Mouse (Mus musculus) Muller cell, postnatal 12 days (primary cell): Measurements from ENCODE around the gene Pim1.

Experiments
- DNase-seq: peaks from one replicate; pipeline ENCODE4 v3.0.0-alpha.2; 2015; ENCODE audit errors: inconsistent ontology term

The Pim1 gene

DNA sequence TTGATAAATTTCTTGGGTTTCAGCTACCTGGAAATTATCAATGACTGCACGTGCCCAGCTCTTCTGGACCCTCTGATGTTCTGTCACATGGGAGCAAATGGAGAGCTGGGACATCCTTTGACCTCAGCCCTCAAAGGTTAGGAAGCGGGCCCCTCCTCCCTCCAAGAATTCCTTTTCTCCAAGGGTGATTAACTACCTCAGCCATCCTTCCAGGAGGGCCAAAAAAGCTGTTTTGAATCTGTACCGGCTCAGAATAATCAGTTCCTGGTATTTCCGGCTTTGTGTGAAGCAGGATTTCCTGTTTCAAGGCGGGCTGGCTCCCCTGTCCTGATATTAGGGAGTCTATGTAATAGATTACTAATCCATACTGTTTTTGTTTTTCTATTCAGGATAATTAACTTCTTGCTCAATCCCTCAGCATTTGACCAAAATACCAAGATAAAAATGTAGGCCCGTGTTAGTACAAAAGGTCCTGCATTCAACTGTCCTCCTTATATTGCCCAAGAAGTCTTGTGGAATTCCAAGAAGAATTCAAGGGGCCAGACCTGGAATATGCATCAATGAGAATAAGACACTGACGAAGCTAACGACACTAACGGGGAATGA is 25.0 kb upstream of the Pim1 start:
- DNase-seq: no peak

DNA sequence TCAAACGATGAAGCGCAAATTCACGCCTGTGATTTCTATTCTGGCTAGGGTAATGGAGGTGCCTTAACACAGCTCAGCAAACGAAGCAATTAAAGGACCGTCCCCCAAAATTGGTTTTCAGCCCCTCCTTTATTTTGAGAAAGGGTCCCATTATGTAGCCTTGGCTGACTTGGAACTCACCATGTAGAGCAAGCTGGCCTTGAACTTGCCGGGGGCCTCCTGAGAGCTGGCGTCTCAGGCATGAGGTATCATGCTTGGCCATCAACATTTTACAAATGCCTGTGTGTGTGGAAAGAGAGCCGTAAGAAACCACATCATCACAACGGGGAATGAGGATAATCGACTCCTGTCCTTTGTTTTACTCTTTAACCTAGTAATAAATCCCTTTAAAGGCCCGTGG is 23.5 kb upstream of the Pim1 start:
- DNase-seq: peak; percentile 54

DNA sequence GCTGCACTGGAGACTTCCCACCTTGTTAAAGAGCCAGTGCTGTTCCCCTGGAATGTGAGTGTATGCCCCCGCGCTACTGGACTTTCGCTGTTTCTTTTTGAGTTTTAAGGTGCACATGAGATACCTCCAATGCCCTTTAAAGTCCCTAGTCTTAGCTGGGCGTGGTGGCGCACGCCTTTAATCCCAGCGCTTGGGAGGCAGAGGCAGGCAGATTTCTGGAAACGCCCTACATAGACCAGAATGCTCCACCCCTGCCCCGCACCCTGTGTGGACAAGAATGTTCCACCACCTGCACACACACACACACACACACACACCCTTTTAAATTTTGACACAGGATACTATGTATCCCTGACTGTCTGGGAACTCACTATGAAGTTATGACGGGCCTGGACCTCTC is 17.1 kb upstream of the Pim1 start:
- no peak for DNase-seq

DNA sequence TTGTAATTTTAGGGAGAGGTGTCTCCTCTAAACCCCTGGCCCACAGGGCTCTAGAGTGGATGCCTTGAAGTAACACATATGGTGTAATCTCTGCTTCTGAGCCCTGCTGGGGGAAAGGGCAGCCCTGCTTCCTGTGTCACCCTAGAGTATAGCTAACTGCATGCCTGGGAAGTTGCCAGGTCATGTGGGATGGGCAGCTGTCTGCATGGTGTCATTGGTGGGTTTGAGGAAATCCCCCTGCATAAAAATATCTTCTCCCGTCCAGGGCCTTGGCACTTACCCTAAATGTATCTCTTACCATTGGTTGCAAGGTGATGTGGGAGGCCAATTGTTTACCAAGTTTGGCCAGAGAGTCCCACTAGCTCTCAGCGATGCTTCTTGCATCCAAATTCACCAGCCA is 16.5 kb upstream of the Pim1 start:
- DNase-seq: no peak

DNA sequence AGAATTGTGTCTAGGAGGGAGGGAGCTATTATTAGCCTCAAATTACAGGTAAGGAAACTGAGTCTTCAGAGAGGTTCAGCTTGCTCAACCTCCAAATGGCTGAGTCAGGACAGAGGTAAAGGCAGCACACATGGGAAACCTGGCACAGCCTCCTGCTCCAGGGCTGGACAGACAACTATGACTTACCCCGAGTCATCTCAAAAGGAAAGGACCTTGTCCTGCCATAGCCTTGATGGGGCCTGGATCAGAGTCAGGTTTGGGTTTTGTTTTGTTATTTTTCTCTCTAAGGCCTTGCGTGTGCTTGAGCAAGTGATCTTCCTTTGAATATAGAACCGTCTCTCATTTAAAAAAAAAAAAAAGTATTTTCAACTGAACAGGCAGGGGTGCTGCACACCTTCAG is 15.4 kb upstream of the Pim1 start:
- DNase-seq: no peak

DNA sequence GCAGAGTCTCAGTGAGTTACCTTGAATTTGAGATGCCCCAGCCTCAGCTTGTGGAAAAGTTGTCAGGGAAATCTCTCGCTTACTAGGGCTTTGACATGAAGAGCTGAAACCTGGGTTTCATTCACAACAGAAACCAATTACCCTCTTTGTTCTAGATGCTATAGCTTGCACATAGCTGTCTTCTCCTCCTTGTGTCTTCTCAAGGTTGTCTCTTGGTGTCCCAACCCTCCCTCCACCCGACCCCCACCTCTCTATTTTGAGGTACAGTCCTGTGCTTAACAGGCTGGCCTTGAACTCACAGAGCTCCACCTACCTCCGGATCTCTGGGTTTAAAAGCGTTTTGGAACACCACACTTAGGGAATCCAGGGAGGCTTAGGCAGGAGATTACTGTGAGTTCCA is 14.1 kb upstream of the Pim1 start:
- no peak for DNase-seq

DNA sequence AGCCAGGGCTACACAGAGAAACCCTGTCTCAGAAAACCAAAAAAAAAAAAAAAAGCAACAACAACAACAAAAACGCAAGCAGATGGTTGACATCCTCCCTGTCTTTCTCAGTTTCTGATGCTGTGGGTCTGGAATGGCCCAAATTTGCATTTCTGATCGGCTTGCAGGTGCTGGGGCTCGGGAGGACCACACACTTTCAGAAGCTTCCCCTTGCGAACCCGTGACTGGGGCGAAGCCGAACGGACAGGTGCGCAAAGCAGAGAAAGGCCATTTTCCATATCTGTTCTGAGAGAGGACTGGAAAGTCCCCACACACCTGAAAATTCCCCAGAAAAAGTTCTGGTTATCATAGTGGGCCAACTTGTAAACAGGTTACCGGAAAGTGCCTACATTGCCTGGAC is 13.2 kb upstream of the Pim1 start:
- DNase-seq: no peak

DNA sequence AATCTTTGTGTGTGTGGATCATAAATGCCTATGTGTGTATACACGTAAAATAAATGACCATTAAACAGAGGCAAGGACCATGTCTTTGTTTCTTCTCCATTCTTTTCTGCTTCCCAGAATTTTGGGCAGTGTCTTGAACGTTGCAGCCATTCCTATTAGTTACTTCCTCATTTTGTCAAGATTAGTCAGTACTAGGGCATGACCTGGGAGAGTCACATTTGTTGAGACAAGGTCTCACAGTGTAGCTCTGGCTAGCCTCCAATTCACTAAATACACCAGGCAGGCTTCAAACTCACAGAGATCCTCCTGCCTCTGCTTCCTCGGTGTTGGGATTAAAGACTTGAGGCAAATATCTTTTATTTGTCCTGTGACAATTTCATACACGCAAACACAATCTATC is 12.3 kb upstream of the Pim1 start:
- no peak for DNase-seq

DNA sequence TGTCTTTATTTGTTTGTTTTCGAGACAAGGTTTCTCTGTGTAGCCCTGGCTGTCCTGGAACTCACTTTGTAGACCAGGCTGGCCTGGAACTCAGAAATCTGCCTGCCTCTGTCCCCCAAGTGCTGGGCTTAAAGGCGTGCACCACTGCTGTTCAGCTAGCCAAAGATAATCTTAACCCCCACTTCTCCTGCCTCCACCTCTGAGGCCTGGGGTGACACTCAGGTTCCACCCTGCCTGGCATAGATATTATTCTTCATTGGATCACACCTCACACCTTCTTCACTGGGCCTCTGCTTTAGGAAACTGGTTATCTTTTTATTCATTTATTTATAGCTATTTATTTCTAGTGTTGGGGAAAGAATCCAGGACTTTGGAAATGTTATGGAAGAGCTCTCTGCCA is 10.3 kb upstream of the Pim1 start:
- DNase-seq: no peak

DNA sequence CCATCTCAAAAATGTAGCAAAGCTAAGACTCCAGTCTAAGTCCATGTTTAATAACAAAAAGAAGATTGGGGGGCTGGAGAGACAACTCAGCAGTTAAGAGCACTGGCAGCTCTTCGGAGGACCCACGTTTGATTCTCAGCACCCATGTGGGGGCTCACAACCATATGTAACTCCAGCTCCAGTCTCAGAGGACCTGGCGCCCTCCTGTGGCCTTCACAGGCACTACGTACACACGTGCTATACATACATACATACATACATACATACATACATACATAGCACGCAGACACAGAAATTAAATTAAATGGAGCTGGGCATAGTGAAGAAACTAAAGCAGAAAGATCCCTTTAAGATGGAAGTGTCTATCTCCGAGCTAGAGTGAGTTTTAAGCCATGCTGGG is 7.9 kb upstream of the Pim1 start:
- DNase-seq: no peak

DNA sequence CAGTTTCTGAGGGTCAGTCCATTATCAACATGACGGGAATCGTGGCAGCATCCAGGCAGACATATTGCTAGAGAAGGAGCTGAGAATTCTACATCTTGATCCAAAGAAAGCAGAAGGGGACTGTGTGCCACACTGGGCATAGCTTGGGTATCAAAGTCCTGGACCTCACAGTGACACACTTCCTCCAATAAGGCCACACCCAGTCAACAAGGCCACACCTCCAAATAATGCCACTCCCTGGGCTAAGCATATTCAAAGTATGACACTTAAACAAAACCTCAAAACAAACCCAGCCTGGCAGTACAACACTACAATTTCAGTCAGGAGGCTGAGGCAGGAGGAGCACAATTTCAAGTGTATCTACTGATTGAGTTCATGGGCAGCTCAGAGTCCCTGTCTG is 7.3 kb upstream of the Pim1 start:
- no peak for DNase-seq

DNA sequence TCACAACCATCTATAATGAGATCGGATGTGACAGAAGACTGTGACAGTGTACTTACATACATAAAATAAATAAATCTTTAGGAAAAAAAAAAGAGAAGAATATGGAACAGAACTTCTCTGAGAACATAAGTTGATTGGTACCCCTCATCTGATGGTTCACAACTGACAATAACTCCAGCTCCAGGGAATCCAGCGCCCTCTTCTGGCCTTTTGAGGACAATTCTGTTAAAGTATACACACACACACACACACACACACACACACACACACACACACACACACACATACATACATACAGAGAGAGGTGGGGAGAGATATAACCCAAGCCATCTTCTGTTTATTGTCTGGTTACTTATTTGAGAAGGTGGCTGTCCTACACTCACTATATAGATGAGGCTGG is 6.1 kb upstream of the Pim1 start:
- no peak for DNase-seq

DNA sequence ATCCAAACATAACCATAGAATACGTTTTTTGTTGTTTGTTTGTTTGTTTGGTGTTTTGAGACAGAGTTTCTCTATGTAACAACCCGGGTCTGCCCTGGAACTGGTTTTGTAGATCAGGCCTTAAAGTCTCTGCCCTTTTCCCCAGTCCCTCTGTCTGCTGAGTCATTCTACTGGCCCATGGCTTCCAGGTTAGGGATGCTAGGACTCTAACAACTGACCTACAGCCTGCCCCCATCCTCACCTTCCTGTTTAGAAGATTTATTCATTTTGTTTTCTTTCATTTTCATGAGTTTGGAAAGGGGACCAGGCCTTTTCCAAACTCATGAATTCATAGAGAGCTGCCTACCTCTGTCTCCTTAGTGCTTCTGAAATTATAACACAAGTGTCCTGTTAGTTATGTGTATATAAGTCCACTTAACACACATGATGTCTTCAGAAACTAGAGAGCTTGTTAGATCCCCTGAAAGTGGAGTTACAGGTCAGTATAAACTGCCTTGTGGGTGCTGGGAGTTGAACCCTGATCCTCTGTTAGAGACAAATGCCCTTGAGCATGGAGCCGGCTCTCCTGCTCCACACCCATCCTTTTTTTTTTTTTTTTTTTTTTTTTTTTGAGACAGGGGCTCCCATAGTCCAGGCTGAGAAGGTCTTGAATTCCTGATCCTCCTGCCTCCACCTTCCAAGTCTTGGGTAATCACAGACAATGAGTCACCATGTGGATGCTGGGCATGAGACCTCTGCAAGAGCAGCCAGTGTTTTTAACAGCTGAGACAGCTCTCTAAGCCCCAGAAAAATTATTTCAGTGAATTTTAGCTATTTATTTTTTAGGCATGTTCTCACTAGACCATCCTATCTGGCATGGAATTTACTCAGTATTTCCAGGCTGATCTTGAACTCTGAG is 5.0 kb upstream of the Pim1 start:
- peak; percentile 30 for DNase-seq

DNA sequence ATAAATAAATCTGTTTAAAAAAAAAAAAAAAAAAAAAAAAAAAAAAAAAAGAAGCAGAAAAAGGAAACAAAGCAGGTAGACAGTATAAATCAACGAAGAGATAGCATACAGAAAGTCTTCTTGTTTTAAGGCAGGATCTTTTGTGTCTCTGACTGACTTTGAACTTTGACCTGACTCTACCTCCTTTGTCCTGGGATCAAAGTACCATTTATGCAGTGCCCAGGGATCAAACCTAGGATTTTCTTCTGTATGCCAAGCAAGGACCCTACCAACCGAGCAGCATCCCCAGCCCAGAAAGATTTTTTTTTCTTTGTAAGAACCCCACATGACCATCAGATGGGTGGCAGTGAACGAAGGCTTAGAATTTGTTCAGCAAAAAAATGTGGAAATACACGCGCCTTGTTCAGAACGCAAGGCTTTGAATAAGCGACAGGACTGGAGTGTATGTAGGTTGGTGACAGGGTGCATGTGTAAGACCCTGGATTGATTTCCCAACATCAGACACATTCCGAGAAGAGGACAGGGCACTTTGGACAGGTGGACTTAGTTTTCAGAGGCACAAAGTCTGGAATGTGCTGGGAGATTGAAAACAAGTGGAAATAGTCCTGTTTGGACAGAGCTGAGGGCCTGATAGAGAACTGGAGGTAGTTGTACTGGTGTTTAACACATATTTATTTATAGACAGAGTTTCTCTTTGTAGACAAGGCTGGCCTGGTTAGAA is 2.1 kb upstream of the Pim1 start:
- no peak for DNase-seq

DNA sequence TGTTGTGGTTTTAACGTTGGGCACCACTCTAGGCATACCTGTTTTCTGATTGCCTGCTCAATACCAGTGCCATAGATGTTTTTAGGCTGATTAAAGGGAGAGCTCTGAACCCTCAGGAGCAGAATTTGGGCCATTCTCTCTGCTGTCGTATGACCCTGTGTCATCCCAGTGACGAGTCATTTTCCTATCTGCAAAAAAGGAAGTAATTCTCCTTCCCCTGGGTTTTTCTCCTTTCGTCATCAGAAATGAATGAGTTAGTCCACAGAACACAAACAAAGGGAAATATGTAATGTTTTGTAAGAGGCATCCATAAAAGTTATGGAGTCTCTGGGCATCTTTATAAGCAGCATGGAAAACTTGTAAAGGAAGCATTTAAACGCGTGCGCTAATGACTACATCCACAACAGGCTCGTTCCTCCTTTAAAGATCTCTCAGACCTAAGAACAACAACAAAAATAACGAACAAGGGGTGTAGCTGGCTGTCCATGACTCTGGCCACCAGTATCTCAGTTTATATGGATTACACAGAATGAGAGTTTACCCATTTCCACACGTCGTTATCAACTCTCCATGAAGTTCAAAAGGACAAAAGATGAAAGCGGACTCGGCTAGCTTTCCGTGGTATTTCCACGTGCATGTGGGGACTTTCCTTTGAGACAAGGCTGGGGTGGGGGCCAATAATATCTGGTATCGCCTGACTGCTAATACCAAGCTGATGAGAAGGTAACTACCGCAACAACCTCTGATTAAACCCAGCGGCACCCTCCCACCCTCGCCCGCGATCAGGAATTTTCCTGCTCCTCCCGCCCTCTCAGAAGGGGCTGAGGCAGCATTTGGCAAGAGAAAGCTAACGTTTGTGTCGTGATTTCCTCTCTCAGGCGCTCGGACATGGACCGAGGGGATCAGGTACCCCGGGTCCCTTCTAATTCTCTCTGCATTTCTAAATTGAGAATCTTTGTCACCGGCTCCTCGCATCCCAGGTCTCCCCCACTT is 1.3 kb upstream of the Pim1 start:
- DNase-seq: peak; percentile 82

DNA sequence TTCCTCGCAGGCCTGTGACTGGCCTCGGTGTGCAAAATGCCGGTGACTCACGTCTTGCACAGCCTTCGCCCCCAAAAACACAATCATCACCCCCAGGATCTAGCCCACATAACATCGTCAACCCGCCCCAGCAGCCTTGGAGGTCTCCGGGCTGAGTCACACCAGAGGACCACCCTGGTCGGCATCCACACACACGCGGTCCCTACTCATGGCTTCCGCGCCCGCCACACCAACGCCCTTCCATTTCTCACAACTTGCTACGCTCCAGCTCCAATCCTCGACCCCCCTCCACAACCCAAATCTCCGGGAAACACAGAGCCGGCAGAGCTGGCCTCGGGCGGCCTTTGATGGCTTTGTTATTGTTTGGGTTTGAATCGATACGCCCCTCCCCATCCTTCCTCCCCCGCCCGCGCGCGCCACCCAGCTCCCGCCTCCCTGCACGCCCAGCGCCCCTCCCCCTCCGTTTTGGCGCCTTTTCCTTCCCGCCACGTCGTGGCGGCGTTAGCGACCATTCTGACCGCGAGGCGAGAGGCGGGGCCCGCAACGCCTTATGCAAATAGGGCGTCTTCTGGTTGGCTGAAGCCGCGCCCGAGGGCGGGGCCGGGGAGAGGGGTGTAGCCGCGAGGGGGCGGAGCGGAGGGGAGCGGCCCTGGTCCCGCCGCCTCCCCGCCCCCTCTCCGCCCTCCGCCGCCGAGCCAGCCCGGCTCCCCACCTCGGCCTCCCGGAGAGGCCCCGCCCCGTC is 411 bp upstream of the Pim1 start:
- peak; percentile 100 for DNase-seq

DNA sequence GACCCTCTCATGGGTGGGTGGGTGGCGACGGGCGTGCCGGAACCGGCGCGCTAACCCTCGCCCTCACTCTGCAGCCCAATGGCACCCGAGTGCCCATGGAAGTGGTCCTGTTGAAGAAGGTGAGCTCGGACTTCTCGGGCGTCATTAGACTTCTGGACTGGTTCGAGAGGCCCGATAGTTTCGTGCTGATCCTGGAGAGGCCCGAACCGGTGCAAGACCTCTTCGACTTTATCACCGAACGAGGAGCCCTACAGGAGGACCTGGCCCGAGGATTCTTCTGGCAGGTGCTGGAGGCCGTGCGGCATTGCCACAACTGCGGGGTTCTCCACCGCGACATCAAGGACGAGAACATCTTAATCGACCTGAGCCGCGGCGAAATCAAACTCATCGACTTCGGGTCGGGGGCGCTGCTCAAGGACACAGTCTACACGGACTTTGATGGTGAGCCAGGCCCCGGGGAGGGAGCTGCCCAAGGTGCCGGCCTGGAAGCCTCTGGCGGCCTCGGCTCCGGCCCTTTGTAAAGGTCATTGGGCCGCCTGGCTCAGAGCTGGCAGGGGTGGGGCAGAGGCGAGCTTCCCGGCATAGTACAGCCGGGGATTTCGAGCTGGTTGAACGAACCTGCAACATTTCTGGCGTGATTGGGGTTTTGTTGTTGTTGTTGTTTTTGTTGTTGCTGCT is 1.2 kb downstream of the Pim1 start:
- peak; percentile 74 for DNase-seq

DNA sequence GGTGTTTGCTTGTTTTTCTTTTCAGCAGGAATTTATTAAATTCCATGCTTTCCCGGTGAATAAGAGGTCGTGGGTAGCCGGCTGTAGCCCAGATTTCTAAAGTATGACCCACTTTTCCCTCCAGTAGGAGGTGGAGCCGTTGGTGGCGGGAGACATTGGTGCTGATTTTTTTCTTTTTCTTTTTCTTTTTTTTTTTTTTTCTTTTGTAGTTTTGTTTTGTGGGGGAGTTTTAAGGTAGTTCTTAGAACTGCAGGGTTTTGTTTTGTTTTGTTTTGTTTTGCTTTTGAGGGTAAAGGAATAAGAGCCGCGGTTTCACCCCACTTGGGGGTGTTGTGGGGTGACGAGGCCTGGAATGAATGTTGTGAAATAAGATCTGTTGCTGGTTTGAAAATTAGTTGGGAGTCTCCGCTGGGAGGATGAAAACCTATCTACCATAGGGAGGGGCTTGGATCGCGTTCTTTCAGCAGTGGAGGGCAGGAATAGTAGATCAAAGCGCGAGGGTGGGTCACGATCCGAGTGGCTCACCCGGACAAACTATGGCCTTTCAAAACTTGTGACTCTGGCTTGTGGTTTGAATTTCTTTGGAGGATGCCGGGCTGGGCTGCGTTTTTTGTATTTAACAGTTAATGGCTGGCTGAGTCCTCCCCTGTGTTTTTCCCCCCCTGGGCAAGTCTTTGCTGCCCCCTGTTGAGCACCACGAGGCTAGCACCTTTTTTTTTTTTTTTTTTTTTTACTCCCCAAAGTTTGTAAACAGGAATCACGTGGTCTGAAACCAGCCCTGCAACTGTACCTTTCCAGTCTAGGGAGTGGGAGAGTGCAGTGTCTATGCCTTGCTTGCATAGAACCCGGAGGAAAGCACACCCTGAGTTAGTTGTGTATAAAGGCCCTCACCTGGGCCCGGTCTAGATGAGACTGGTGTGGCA is 2.0 kb downstream of the Pim1 start:
- peak; percentile 85 for DNase-seq

DNA sequence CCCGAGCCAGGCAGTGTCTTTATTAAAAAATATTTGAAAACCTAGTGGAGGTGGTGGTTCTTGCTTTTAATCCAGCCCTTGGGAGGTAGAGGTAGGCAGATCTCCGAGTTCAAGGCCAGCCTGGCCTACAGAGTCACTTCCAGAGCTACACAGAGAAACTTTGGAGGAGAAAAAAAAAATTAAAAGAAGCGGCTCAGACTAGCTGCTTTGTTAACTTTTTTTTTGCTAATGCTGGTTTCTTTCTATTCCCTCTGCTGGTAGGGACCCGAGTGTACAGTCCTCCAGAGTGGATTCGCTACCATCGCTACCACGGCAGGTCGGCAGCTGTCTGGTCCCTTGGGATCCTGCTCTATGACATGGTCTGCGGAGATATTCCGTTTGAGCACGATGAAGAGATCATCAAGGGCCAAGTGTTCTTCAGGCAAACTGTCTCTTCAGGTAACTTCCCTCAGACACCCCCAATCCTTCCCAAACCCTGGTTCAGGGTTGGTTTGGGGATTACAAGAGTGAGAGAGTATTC is 3.0 kb downstream of the Pim1 start:
- DNase-seq: no peak
